22 mouse cellular contexts compared by ENCODE assay signal in genomic region chr1:133718296-133718695, GRCm38 (mm10). TPM values are rescaled to one million over a fixed set of nuclear protein-coding genes. Genes with fewer than 3 reads are reported as not detected.
"Had no signal": no experiment of that assay in that cellular context is flagged by ENCODE, and none has a peak within 500 bp of the region (broad histone marks: within the 10 kb centered on the region; RNA-seq: fewer than 3 reads in every experiment).

No protein-coding gene starts in this region.

- DNase-seq: liver, postnatal 0 days; lung, adult 2 months; lung, postnatal 10 days; retina, postnatal 1 day; right cerebral cortex, adult 18-20 months; right cerebral cortex, postnatal 25 days; right cerebral cortex, postnatal 4 days; spleen, adult 18-20 months; thymus, adult 18-20 months; thymus, postnatal 14 days; thymus, postnatal 36 days had no signal

RNA-seq across cellular contexts. Expression of gene Lax1, which starts 28.4 kb away (rescaled TPM):
- total RNA-seq: midbrain, postnatal 0 days had no signal
- polyA plus RNA-seq: macrophage; midbrain, postnatal 0 days; neural tube, embryonic 12.5 days had no signal

RNA-seq across cellular contexts. Expression of gene Zbed6, which starts 57.6 kb away (rescaled TPM):
- polyA plus RNA-seq: liver, embryonic 15.5 days; lung, embryonic 16.5 days; midbrain, embryonic 11.5 days; midbrain, embryonic 13.5 days; midbrain, embryonic 15.5 days; neural tube, embryonic 12.5 days; neural tube, embryonic 14.5 days; stomach, embryonic 14.5 days; stomach, embryonic 16.5 days had no signal
